Mouse (Mus musculus) left cerebral cortex, adult 11 months (tissue): ENCODE data around the gene Tab2.

ENCODE experiments used
- DNase-seq: peaks from one replicate; pipeline ENCODE4 v3.0.0; 2022; ENCODE audit warnings: low spot score

Tab2 gene

GRCm38 (mm10) chr10:7956228-7957001, at the start of gene Tab2:
Tab2 (minus strand) TSS chr10:7956230.
- DNase-seq, result peak; percentile 85

- DNase-seq, result no peak
Measured at GRCm38 (mm10) chr10:7992258-7992919, 36.4 kb upstream of the Tab2 start.

GRCm38 (mm10) chr10:7991596-7991995, 35.6 kb upstream of the Tab2 start:
- no peak for DNase-seq

- DNase-seq, result no peak
Measured at GRCm38 (mm10) chr10:7987521-7987920, 31.5 kb upstream of the Tab2 start.

GRCm38 (mm10) chr10:7976462-7976861, 20.4 kb upstream of the Tab2 start:
- DNase-seq, result no peak

- no peak for DNase-seq
Measured at GRCm38 (mm10) chr10:7968747-7969280, 12.8 kb upstream of the Tab2 start.

- DNase-seq, result no peak
Measured at GRCm38 (mm10) chr10:7967096-7967495, 11.1 kb upstream of the Tab2 start.

GRCm38 (mm10) chr10:7959073-7959472, 3.0 kb upstream of the Tab2 start:
- DNase-seq, result no peak

- DNase-seq, result no peak
Measured at GRCm38 (mm10) chr10:7955634-7956121, 352 bp downstream of the Tab2 start.

GRCm38 (mm10) chr10:7954989-7955633, 919 bp downstream of the Tab2 start:
- no peak for DNase-seq

GRCm38 (mm10) chr10:7954627-7954988, 1.4 kb downstream of the Tab2 start:
- no peak for DNase-seq

GRCm38 (mm10) chr10:7943006-7943405, 13.0 kb downstream of the Tab2 start:
- DNase-seq, result no peak

- no peak for DNase-seq
Measured at GRCm38 (mm10) chr10:7936556-7937192, 19.4 kb downstream of the Tab2 start.

GRCm38 (mm10) chr10:7932958-7933357, 23.1 kb downstream of the Tab2 start:
- no peak for DNase-seq

GRCm38 (mm10) chr10:7928996-7929395, 27.0 kb downstream of the Tab2 start:
- no peak for DNase-seq

- no peak for DNase-seq
Measured at GRCm38 (mm10) chr10:7925481-7925880, 30.5 kb downstream of the Tab2 start.

GRCm38 (mm10) chr10:7923433-7923832, 32.6 kb downstream of the Tab2 start:
- DNase-seq, result no peak

- DNase-seq, result no peak
Measured at GRCm38 (mm10) chr10:7911268-7911667, 44.8 kb downstream of the Tab2 start.

GRCm38 (mm10) chr10:7907151-7907550, 48.9 kb downstream of the Tab2 start:
- DNase-seq, result no peak

GRCm38 (mm10) chr10:7904157-7904556, 51.9 kb downstream of the Tab2 start:
- DNase-seq, result no peak

- DNase-seq, result peak; percentile 62
Measured at GRCm38 (mm10) chr10:7900719-7901627, 55.1 kb downstream of the Tab2 start.
